Mouse (Mus musculus): ENCODE results near the gene Fam102a.

DNA sequence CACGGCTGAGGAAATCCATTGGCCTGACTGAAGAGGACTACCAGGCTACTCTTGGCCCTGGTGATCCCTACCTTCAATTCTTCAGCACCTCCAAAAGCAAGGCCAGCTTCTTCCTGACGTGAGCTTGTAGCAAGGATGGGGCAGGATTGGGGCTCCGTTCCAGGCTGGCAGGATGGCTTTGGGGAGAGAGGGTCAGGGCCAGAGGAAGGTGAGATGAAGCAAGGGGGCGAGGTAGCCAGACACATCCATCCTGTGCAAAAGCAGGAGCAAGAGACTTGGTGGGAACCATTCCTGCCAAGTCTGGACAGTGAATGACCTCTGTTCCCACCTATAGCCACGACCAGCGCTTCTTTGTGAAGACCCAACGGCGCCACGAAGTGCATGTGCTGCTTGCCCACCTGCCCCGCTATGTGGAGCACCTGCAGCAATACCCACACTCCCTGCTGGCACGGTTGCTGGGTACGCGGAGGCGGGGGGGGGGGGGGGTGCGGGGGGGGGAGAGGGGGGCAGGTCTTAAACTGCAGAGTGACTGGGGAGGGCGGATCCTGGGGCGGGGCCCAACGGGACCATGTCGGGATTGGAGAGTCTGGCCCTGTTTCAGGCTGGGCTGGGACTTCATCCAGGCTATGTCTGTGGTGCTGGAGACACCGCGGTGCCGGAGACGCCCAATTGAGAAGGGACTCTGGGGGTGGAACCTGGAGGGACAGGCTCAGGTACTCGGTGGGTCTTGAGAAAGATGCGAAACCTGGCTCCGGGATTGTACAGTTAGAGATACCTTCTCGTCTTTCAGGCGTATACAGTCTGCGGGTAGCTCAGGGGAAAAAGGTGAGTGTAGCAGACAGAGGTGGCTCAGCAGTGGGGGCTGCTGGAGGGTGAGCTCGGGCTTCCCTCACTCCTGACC is 43.3 kb downstream of the Fam102a start:
- TF ChIP-seq CTCF (conservative IDR thresholded peaks at IDR 0.05; ENCODE audit: insufficient read depth, insufficient read length, low read depth, low read length) (no peak), POLR2A (IDR thresholded peaks at IDR 0.05; ENCODE audit: low read depth, low read length) (no peak)

Measured in kidney, adult 2 months (tissue).